Mouse (Mus musculus) CH12.LX (cell line): ENCODE measurements at regions not wholly inside any gene's neighbourhood (a gene's known extent, or its start where the extent isn't known, plus 50 kb on each side); places are given as distances from the start of the nearest gene placed in this dataset.

Source experiments
- BHLHE40 ChIP-seq: IDR thresholded peaks from 2 replicates; pipeline ENCODE4 v1.6.1; 2011; ENCODE audit warnings: mild to moderate bottlenecking, low read depth, low read length, improper control_type of control experiment
- CTCF ChIP-seq, 2 experiments: IDR thresholded peaks in 1 of 2; conservative IDR thresholded peaks in 1 of 2; 2 replicates each; pipeline ENCODE4 v1.5.1; 2011 to 2012; ENCODE audit warnings: low read depth in 2 of 2, low read length in 2 of 2, improper control_type of control experiment in 1 of 2, inconsistent platforms in 1 of 2, mild to moderate bottlenecking in 1 of 2, moderate library complexity in 1 of 2
- HCFC1 ChIP-seq: IDR thresholded peaks from 2 replicates; pipeline ENCODE4 v1.6.1; 2012; ENCODE audit warnings: low read depth, mild to moderate bottlenecking, inconsistent platforms, low read length, improper control_type of control experiment
- MEF2A ChIP-seq: IDR thresholded peaks from 2 replicates; pipeline ENCODE4 v1.6.1; 2014; ENCODE audit warnings: low read depth, mild to moderate bottlenecking, inconsistent platforms, low read length, improper control_type of control experiment, borderline replicate concordance
- SMC3 ChIP-seq: IDR thresholded peaks from 2 replicates; pipeline ENCODE4 v1.6.1; 2011; ENCODE audit warnings: low read depth, low read length, improper control_type of control experiment
- UBTF ChIP-seq: IDR thresholded peaks from 2 replicates; pipeline ENCODE4 v1.6.1; 2012; ENCODE audit warnings: low read depth, mild to moderate bottlenecking, inconsistent platforms, low read length, improper control_type of control experiment, moderate library complexity

DNA sequence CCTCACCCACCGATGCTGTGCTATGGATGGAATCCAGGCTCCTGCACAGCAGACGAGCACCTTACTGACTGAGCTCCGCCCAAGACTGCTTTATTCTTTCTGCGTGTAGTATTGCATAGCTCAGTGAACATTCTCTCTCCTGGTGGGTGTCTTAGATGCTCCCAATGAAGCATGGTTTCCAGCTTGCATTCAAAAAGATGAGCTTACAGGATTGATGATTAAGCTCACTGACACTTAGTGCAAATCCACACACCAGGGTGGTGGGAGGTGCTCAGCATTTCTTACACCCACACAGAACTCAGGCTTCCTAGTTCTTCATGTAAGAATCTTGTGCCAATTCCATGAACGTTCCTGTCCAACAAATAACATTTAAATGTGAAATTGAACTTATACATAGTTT, 106.8 kb downstream of the Zfp326 start:
- no peak for TF ChIP-seq BHLHE40
- TF ChIP-seq MEF2A, result no peak
- TF ChIP-seq HCFC1, result no peak
- TF ChIP-seq CTCF (conservative IDR thresholded peaks at IDR 0.05 in 1 of 2, IDR thresholded peaks at IDR 0.05 in 1 of 2; ENCODE audit: low read depth in 2 of 2, low read length in 2 of 2), result no peak
- TF ChIP-seq UBTF, result no peak
- TF ChIP-seq SMC3, result no peak
